Mouse (Mus musculus) ES-Bruce4 (cell line): ENCODE measurements around the gene Rnf187.

ENCODE experiments used
- CTCF ChIP-seq: IDR thresholded peaks from one replicate; pipeline ENCODE4 v1.8.1; 2011; ENCODE audit warnings: low read depth, low read length
- EP300 ChIP-seq: IDR thresholded peaks from 2 replicates; pipeline ENCODE4 v1.6.1; 2011; ENCODE audit warnings: low read depth, low read length; ENCODE audit not compliant: insufficient read depth
- POLR2A ChIP-seq: IDR thresholded peaks from one replicate; pipeline ENCODE4 v1.8.1; 2011; ENCODE audit warnings: low read length; ENCODE audit not compliant: insufficient read depth

DNA sequence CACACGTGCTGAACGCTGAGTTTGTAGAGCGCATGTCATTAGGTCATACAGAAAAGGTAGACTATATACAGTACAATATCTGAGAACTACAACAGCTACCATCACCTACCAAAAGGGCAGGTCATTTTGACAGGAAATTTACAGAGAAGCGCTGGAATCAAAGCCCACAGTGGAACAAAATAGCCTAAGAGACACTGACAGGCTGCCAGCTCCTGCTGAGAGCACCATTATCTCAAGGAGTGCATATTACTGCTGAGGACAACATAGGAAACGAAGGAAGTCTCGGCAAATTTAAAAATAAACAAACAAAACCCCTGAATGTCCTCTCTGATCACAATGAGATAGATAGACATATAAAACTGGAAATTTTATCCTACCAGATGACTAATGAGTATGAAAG lies 41.2 kb downstream of the Rnf187 start:
- TF ChIP-seq CTCF = no peak
- no peak for TF ChIP-seq POLR2A
- TF ChIP-seq EP300 = no peak
